Mouse (Mus musculus) kidney, adult 11 months (tissue): Measurements from ENCODE around the gene Gm4070.
"Not testable (repeated sequence)": the region's sequence is repeated elsewhere in the genome, so short reads cannot be mapped to it uniquely, and the experiment has no call there.

ENCODE experiments used
- DNase-seq: peaks from one replicate; pipeline ENCODE4 v3.0.0; 2022

The Gm4070 gene

GRCm38 (mm10) chr7:105953812-105954211, at the start of gene Gm4070:
Gm4070 (minus strand) TSS chr7:105953967.
- peak; percentile 7 for DNase-seq

GRCm38 (mm10) chr7:105954540-105954939, 773 bp upstream of the Gm4070 start:
- DNase-seq: not testable (repeated sequence)

GRCm38 (mm10) chr7:105952408-105952807, 1.4 kb downstream of the Gm4070 start:
- DNase-seq: not testable (repeated sequence)

GRCm38 (mm10) chr7:105945238-105945637, 8.5 kb downstream of the Gm4070 start:
- DNase-seq: not testable (repeated sequence)

- DNase-seq: not testable (repeated sequence)
Measured at GRCm38 (mm10) chr7:105932132-105932531, 21.6 kb downstream of the Gm4070 start.

- not testable (repeated sequence) for DNase-seq
Measured at GRCm38 (mm10) chr7:105883588-105884336, 70.0 kb downstream of the Gm4070 start.

GRCm38 (mm10) chr7:105879717-105880484, 73.9 kb downstream of the Gm4070 start:
- not testable (repeated sequence) for DNase-seq

GRCm38 (mm10) chr7:105855718-105856560, 97.8 kb downstream of the Gm4070 start:
- DNase-seq: not testable (repeated sequence)
